Mouse (Mus musculus) cerebellum, adult 2 months (tissue): Measurements from ENCODE around the gene Rbpjl. TPM values are rescaled to one million over a fixed set of nuclear protein-coding genes. Genes with fewer than 3 reads are reported as not detected.
A peak's percentile ranks its signal among the peaks of the same experiment; 100 is the strongest.

ENCODE experiments used
- DNase-seq, 2 experiments: peaks; one replicate each; pipeline ENCODE4 v3.0.0; 2021
- H3K27ac ChIP-seq: fragments of 200-500 bp; 2 replicates; pipeline ENCODE4 v1.5.1; 2012; ENCODE audit warnings: low read length, control low read depth, inconsistent platforms; ENCODE audit not compliant: insufficient read depth
- H3K27me3 ChIP-seq: fragments of 200-500 bp; 2 replicates; pipeline ENCODE4 v1.6.1; 2012; ENCODE audit warnings: inconsistent platforms, mild to moderate bottlenecking, low read length, moderate library complexity; ENCODE audit not compliant: control insufficient read depth, insufficient read depth
- H3K4me1 ChIP-seq: fragments of 200-500 bp; 2 replicates; pipeline ENCODE4 v1.6.1; 2011; ENCODE audit warnings: low read length; ENCODE audit not compliant: control insufficient read depth, insufficient read depth
- H3K4me3 ChIP-seq: fragments of 200-500 bp; replicated peaks from 2 replicates; pipeline ENCODE3; 2011; ENCODE audit warnings: mild to moderate bottlenecking, low read depth, low read length, control low read depth; ENCODE audit not compliant: insufficient read depth
- CTCF ChIP-seq: fragments of 200-500 bp; IDR thresholded peaks from 2 replicates; pipeline ENCODE4 v1.5.1; 2011; ENCODE audit warnings: low read depth, mild to moderate bottlenecking, control low read depth, low read length, moderate library complexity, borderline replicate concordance; ENCODE audit not compliant: insufficient read depth
- POLR2A ChIP-seq: fragments of 200-500 bp; IDR thresholded peaks from 2 replicates; pipeline ENCODE4 v1.6.1; 2011; ENCODE audit warnings: low read length, control low read depth, borderline replicate concordance; ENCODE audit not compliant: insufficient read depth
- WGBS: fragments of 180-500 bp; shearing (Covaris S2); methylation state at CpG from one replicate; pipeline ENCODE4 v1.1.7; 2018; 5-methylcytosine and 5-hydroxymethylcytosine counted together
- polyA plus RNA-seq: library from polyadenylated mRNA; depleted of rRNA; stranded (reverse); fragments of >200 nt; gene quantifications from 2 replicates; pipeline ENCODE4 v1.2.3, GENCODE M21; 2012; rRNA removed

Rbpjl gene
- 0.34 and 0.36 TPM in 2 replicates for polyA plus RNA-seq

- Histone ChIP-seq H3K4me3 (no peak within 1 kb of the TSS), H3K4me1 (no peaks in the 10 kb centered on the region), H3K27ac (no peak within 1 kb of the TSS), H3K27me3 (no peaks in the 10 kb centered on the region; the same call in 1 of the 2 replicates)
- DNase-seq, result peak; percentile 40 to 44
- TF ChIP-seq CTCF, result peak; percentile 60
- TF ChIP-seq POLR2A, result no peak
- WGBS, result 6% methylated on average over 17 of the region's 17 CpGs
Measured at GRCm38 (mm10) chr2:164402906-164403305, at the start of gene Rbpjl. Rbpjl (plus strand) TSS chr2:164403141.

DNA sequence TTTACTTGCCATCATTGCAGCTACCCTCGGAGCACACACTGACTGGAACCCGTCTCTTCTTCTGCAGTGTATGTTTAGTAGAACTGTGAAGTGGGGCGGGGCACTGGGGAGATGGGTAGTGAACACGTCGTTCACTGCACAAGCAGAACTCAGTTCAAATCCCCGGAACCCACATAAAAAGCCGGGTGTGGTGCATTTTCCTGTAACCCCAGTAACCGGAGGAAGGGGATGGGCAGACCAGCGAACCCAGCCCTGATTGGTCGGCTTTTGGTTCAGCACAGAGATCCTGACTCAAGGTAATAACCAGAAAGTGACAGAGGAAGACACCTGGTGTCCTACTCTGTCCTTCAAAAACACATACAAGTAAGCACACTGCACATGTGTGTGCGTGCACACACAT lies 49.6 kb upstream of the Rbpjl start:
- Histone ChIP-seq H3K27ac (no peak overlapping the region), H3K4me1 (no peaks in the 10 kb centered on the region), H3K27me3 (no peaks in the 10 kb centered on the region), H3K4me3 (no peak overlapping the region)
- no peak for DNase-seq
- WGBS, result 84% methylated on average over 11 of the region's 11 CpGs
- TF ChIP-seq POLR2A (no peak), CTCF (no peak)

DNA sequence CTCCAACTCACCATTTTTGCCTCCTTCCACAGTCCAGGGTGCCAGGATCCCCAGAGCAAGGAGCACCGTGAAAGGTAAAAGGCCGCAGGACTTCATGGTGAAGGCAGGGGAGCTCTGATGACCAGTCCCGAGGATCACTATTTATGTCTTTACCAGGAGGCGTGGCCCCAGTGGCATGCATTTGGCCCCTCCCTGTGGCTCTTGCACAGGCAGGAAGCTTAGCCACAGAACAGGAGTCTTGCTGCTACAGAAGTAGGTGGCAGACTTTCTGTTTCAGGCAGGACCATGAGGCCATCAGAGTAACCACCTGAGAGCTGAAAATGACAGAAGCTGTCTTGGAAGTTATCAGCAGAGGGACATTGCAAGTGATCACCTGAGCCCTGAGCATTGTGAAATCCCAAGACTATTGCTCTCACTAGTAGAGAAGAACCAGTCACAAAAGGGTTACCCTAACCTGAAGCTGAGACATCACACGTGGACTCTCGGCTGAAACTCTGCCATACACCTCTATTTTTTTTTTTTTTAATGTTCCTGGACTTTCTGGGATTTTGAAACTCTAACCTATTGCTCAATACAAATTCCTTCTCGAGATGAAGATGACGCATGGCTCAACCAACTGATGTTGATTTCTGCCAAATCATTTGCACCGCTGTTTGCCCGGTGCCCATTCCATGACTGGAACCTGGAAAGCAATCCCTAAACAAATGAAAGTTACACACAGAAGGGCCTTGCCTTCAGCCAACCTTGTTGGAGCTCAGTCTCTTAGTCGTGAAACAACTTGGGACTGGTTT lies 46.6 kb upstream of the Rbpjl start:
- TF ChIP-seq CTCF, result no peak
- TF ChIP-seq POLR2A, result no peak
- H3K4me3 ChIP-seq, result no peak overlapping the region
- no peak overlapping the region for H3K27ac ChIP-seq
- H3K4me1 ChIP-seq, result no peaks in the 10 kb centered on the region
- DNase-seq, result no peak
- 78% methylated on average over 11 of the region's 11 CpGs for WGBS
- H3K27me3 ChIP-seq, result no peaks in the 10 kb centered on the region; the same call in 1 of the 2 replicates

- Histone ChIP-seq H3K4me3 (no peak overlapping the region), H3K27ac (no peak overlapping the region), H3K4me1 (no peaks in the 10 kb centered on the region), H3K27me3 (no peaks in the 10 kb centered on the region; the same call in 1 of the 2 replicates)
- no peak for TF ChIP-seq POLR2A
- TF ChIP-seq CTCF, result no peak
- no peak for DNase-seq
- 84% methylated on average over 3 of the region's 3 CpGs for WGBS
Measured at GRCm38 (mm10) chr2:164358373-164358772, 44.6 kb upstream of the Rbpjl start.

- H3K4me1 ChIP-seq, result no peaks in the 10 kb centered on the region
- H3K4me3 ChIP-seq, result no peak overlapping the region
- TF ChIP-seq POLR2A (no peak), CTCF (no peak)
- DNase-seq, result no peak
- WGBS, result 72% methylated on average over 5 of the region's 5 CpGs
- H3K27ac ChIP-seq, result no peak overlapping the region
- H3K27me3 ChIP-seq, result no peaks in the 10 kb centered on the region; the same call in 1 of the 2 replicates
Measured at GRCm38 (mm10) chr2:164359031-164359430, 43.9 kb upstream of the Rbpjl start.

DNA sequence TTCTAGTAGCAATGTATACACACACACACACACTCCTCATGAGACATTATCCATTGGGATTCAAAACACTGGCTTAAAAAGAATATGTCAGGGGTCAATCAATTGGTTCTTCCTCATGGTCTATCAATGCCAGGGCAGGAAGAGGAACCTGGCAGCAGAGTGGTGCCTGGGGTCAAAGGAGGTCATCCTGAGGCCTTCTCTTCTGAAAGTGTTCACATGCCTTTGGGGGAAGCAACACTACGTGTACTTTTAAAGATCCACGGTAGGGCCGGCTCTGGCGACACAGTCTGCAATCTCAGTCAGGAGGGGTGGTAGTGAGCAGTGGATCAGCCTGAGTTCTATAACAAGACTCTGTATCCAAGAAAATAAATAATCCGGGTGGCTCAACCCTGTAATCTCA lies 43.3 kb upstream of the Rbpjl start:
- Histone ChIP-seq H3K27ac (no peak overlapping the region), H3K4me1 (no peaks in the 10 kb centered on the region), H3K4me3 (no peak overlapping the region), H3K27me3 (no peaks in the 10 kb centered on the region; the same call in 1 of the 2 replicates)
- TF ChIP-seq POLR2A (no peak), CTCF (no peak)
- DNase-seq, result no peak
- 71% methylated on average over 5 of the region's 5 CpGs for WGBS

GRCm38 (mm10) chr2:164360974-164361657 lies 41.8 kb upstream of the Rbpjl start:
- H3K27me3 ChIP-seq, result no peaks in the 10 kb centered on the region; the same call in 1 of the 2 replicates
- H3K27ac ChIP-seq, result no peak overlapping the region
- no peak for DNase-seq
- no peak overlapping the region for H3K4me3 ChIP-seq
- 37% methylated on average over 13 of the region's 13 CpGs for WGBS
- no peaks in the 10 kb centered on the region for H3K4me1 ChIP-seq
- TF ChIP-seq POLR2A (no peak), CTCF (no peak)
